Mouse (Mus musculus) CH12.LX (cell line): Measurements from ENCODE around the gene Stmn1. TPM values are rescaled to one million over a fixed set of nuclear protein-coding genes. Genes with fewer than 3 reads are reported as not detected.
"Not testable (repeated sequence)": the region's sequence is repeated elsewhere in the genome, so short reads cannot be mapped to it uniquely, and the experiment has no call there.

Source experiments
- DNase-seq: peaks from one replicate; pipeline ENCODE4 v3.0.0-alpha.2; 2013; ENCODE audit errors: extremely low read depth
- H3K27ac ChIP-seq: 2 replicates; pipeline ENCODE4 v1.5.1; 2012; ENCODE audit warnings: low read depth, mild to moderate bottlenecking, control low read depth, moderate library complexity; ENCODE audit not compliant: insufficient read depth
- H3K27me3 ChIP-seq: replicated peaks from 2 replicates; pipeline ENCODE3; 2012; ENCODE audit warnings: inconsistent platforms
- H3K36me3 ChIP-seq, 2 experiments: replicated peaks in 1 of 2; 2 replicates each; pipeline versions ENCODE3 to v1.6.1; 2012; ENCODE audit warnings: inconsistent platforms in 1 of 2, low read length in 1 of 2, mild to moderate bottlenecking in 1 of 2, mixed read lengths in 1 of 2, moderate library complexity in 1 of 2; ENCODE audit not compliant: control insufficient read depth in 1 of 2, insufficient read depth in 1 of 2
- H3K4me1 ChIP-seq, 2 experiments: 2 replicates each; pipeline ENCODE4 v1.6.1; 2012; ENCODE audit warnings: inconsistent platforms in 1 of 2, moderate library complexity in 1 of 2; ENCODE audit not compliant: insufficient read depth in 2 of 2, control insufficient read depth in 1 of 2
- H3K4me2 ChIP-seq: 2 replicates; pipeline ENCODE4 v1.6.1; 2012; ENCODE audit warnings: low read depth, mild to moderate bottlenecking, control low read depth; ENCODE audit not compliant: poor library complexity, insufficient read depth, severe bottlenecking
- H3K4me3 ChIP-seq, 3 experiments: fragments of 150-350 bp in 1 of 3; sonication (generic) in 1 of 3; replicated peaks in 1 of 3; 2 replicates each; pipeline versions ENCODE3 to v1.5.1; 2011 to 2012; ENCODE audit warnings: low read depth in 2 of 3, low read length in 2 of 3, mild to moderate bottlenecking in 2 of 3, moderate library complexity in 2 of 3, control low read depth in 1 of 3, improper control_type of control experiment in 1 of 3, inconsistent platforms in 1 of 3, mixed read lengths in 1 of 3; ENCODE audit not compliant: poor library complexity in 1 of 3
- H3K79me2 ChIP-seq: replicated peaks from 2 replicates; pipeline ENCODE4 v1.6.1; 2012; ENCODE audit warnings: mild to moderate bottlenecking, moderate library complexity; ENCODE audit not compliant: control insufficient read depth, poor library complexity, insufficient read depth, severe bottlenecking; ENCODE audit errors: extremely low read depth
- H3K9ac ChIP-seq: 2 replicates; pipeline ENCODE4 v1.6.1; 2012; ENCODE audit warnings: low read depth, mild to moderate bottlenecking, control low read depth, moderate library complexity; ENCODE audit not compliant: insufficient read depth
- H3K9me3 ChIP-seq: replicated peaks from 2 replicates; pipeline ENCODE3; 2012; ENCODE audit warnings: low read length, inconsistent platforms, mixed read lengths
- CHD2 ChIP-seq: IDR thresholded peaks from 2 replicates; pipeline ENCODE4 v1.6.1; 2011; ENCODE audit warnings: low read length, improper control_type of control experiment
- EP300 ChIP-seq: IDR thresholded peaks from 2 replicates; pipeline ENCODE4 v1.6.1; 2011; ENCODE audit warnings: low read length, improper control_type of control experiment
- ETS1 ChIP-seq: conservative IDR thresholded peaks from 2 replicates; pipeline ENCODE4 v1.6.1; 2012; ENCODE audit warnings: low read depth, mild to moderate bottlenecking, inconsistent platforms, low read length, improper control_type of control experiment, moderate library complexity
- HCFC1 ChIP-seq: IDR thresholded peaks from 2 replicates; pipeline ENCODE4 v1.6.1; 2012; ENCODE audit warnings: low read depth, mild to moderate bottlenecking, inconsistent platforms, low read length, improper control_type of control experiment
- IRF4 ChIP-seq: IDR thresholded peaks from 2 replicates; pipeline ENCODE4 v1.6.1; 2014; ENCODE audit warnings: low read depth, mild to moderate bottlenecking, inconsistent platforms, low read length, improper control_type of control experiment
- MEF2A ChIP-seq: IDR thresholded peaks from 2 replicates; pipeline ENCODE4 v1.6.1; 2014; ENCODE audit warnings: low read depth, mild to moderate bottlenecking, inconsistent platforms, low read length, improper control_type of control experiment, borderline replicate concordance
- MXI1 ChIP-seq: IDR thresholded peaks from 2 replicates; pipeline ENCODE4 v1.6.1; 2011; ENCODE audit warnings: mild to moderate bottlenecking, low read depth, low read length, improper control_type of control experiment
- NELFE ChIP-seq: IDR thresholded peaks from 2 replicates; pipeline ENCODE4 v1.6.1; 2011; ENCODE audit warnings: low read depth, low read length, improper control_type of control experiment
- SMC3 ChIP-seq: IDR thresholded peaks from 2 replicates; pipeline ENCODE4 v1.6.1; 2011; ENCODE audit warnings: low read depth, low read length, improper control_type of control experiment
- TCF12 ChIP-seq: IDR thresholded peaks from 2 replicates; pipeline ENCODE4 v1.6.1; 2014; ENCODE audit warnings: low read depth, mild to moderate bottlenecking, inconsistent platforms, low read length, improper control_type of control experiment
- UBTF ChIP-seq: IDR thresholded peaks from 2 replicates; pipeline ENCODE4 v1.6.1; 2012; ENCODE audit warnings: low read depth, mild to moderate bottlenecking, inconsistent platforms, low read length, improper control_type of control experiment, moderate library complexity
- USF2 ChIP-seq: conservative IDR thresholded peaks from 2 replicates; pipeline ENCODE4 v1.6.1; 2011; ENCODE audit warnings: low read depth, low read length, improper control_type of control experiment
- ZKSCAN1 ChIP-seq: IDR thresholded peaks from 2 replicates; pipeline ENCODE4 v1.6.1; 2012; ENCODE audit warnings: low read depth, inconsistent platforms, low read length, improper control_type of control experiment, borderline replicate concordance
- ZMIZ1 ChIP-seq: IDR thresholded peaks from 2 replicates; pipeline ENCODE4 v1.6.1; 2012; ENCODE audit warnings: low read depth, mild to moderate bottlenecking, inconsistent platforms, low read length, improper control_type of control experiment
- ZNF384 ChIP-seq: IDR thresholded peaks from 2 replicates; pipeline ENCODE4 v1.6.1; 2012; ENCODE audit warnings: low read depth, low read length, improper control_type of control experiment, inconsistent platforms
- dilution Hi-C: fragments of 300-500 bp; cut with MboI; formaldehyde crosslinking; loops from 2 replicates; pipeline ENCODE4 v1.14.3; 2020; ENCODE audit warnings: low sequenced_read_pairs; ENCODE audit not compliant: extremely low pct_unique_long_range_greater_than_20kb, extremely low pct_ligation_motif_present
- in situ Hi-C: fragments of 300-500 bp; cut with MboI; formaldehyde crosslinking; loops from 3 replicates; pipeline ENCODE4 v1.14.3; 2019; ENCODE audit warnings: low sequenced_read_pairs, low pct_ligation_motif_present, low pct_unique_long_range_greater_than_20kb, mixed read lengths
- polyA plus RNA-seq: library from polyadenylated mRNA; unstranded; fragments of >175 nt; gene quantifications from 2 replicates; pipeline ENCODE4 v1.2.1, GENCODE M21; 2012; ENCODE audit warnings: low read depth; ENCODE audit not compliant: insufficient read length
- total RNA-seq, 2 experiments: library from RNA; depleted of rRNA; stranded (reverse); fragments of 300-350 nt in 1 of 2; fragments of >200 nt in 1 of 2; gene quantifications; 2 replicates each; pipeline ENCODE4 v1.2.3; 2012 to 2014

The Stmn1 gene
- total and polyA plus RNA-seq, 3 experiments = 31.2 to 39.4 (median 34.7) TPM

- in situ Hi-C loops = loop anchor here (25.0 kb wide), 1 partner anchor 236 kb away; the partner anchor contains the start of gene Grrp1
- Histone ChIP-seq H3K4me2 (no peak overlapping the region), H3K27ac (no peak overlapping the region), H3K9me3 (no peaks in the 10 kb centered on the region), H3K4me1 (peaks cover 4 to 7% of the 10 kb centered on the region in 2 experiments), H3K9ac (no peak overlapping the region), H3K79me2 (no peaks in the 10 kb centered on the region), H3K36me3 (no peaks in the 10 kb centered on the region), H3K27me3 (peaks cover 44% of the 10 kb centered on the region), H3K4me3 (no peak overlapping the region)
- no peak for DNase-seq
- no peak for TF ChIP-seq NELFE
- dilution Hi-C loops = no loop called here
These were observed 30.0 kb downstream of the Stmn1 start for GRCm38 (mm10) chr4:134497986-134498731.

- H3K4me3 ChIP-seq, H3K9ac ChIP-seq, H3K27ac ChIP-seq, H3K9me3 ChIP-seq, DNase-seq, H3K4me2 ChIP-seq, H3K4me1 ChIP-seq, H3K79me2 ChIP-seq, dilution Hi-C loops, H3K36me3 ChIP-seq: not testable (repeated sequence)
- peaks cover 38% of the 10 kb centered on the region for H3K27me3 ChIP-seq
- in situ Hi-C loops = loop anchor here (25.0 kb wide), 1 partner anchor 237 kb away; the partner anchor contains the start of gene Grrp1
These were observed 30.9 kb downstream of the Stmn1 start for GRCm38 (mm10) chr4:134498983-134499382.

DNA sequence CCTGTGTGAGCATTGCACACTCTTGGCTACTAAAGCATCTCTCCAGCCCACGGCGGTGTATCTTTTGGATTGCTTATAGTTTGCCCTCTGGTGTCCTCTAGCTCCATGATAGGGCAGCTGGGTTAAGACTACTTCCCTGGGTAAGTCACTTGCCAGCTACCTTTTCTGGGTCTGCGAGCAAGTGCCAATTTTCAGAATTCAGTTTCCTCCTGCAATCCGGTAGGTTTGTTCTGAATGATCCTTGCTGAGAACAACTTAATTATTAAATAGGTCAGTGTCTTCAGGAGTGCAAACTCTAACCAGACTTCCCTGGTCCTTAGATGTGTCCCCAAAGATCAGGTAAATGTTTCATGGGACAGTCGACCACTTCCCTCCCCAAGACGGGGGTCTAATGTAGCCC, 33.0 kb downstream of the Stmn1 start:
- H3K4me2 ChIP-seq = no peak overlapping the region
- TF ChIP-seq TCF12 = no peak
- TF ChIP-seq MXI1 = no peak
- TF ChIP-seq SMC3 = no peak
- TF ChIP-seq NELFE = no peak
- no peak for TF ChIP-seq ZKSCAN1
- no peak for TF ChIP-seq ETS1
- TF ChIP-seq MEF2A = no peak
- TF ChIP-seq ZNF384 = no peak
- TF ChIP-seq IRF4 = no peak
- TF ChIP-seq HCFC1 = no peak
- no peak for TF ChIP-seq USF2
- no peak for TF ChIP-seq EP300
- TF ChIP-seq ZMIZ1 = no peak
- no peak for TF ChIP-seq CHD2
- TF ChIP-seq UBTF = no peak
- H3K4me3 ChIP-seq = no peak overlapping the region
- peaks cover 25% of the 10 kb centered on the region for H3K27me3 ChIP-seq
- dilution Hi-C loops (no loop called here), in situ Hi-C loops (no loop called here)
- no peaks in the 10 kb centered on the region for H3K79me2 ChIP-seq
- H3K9ac ChIP-seq = no peak overlapping the region
- no peak overlapping the region for H3K27ac ChIP-seq
- no peaks in the 10 kb centered on the region for H3K9me3 ChIP-seq
- H3K36me3 ChIP-seq = no peaks in the 10 kb centered on the region
- peaks cover 4 to 7% of the 10 kb centered on the region in 2 experiments for H3K4me1 ChIP-seq
- no peak for DNase-seq
